Mouse (Mus musculus) heart, postnatal 36 days (tissue): ENCODE results near the gene Tmem128. TPM values are rescaled to one million over a fixed set of nuclear protein-coding genes. Genes with fewer than 3 reads are reported as not detected.
A peak's percentile ranks its signal among the peaks of the same experiment; 100 is the strongest.

Source experiments
- DNase-seq, 2 experiments: peaks; one replicate each; pipeline ENCODE4 v3.0.0; 2021 to 2022
- intact Hi-C: fragments of 180-260 bp; cut with DNase I; formaldehyde crosslinking; loops from one replicate; pipeline ENCODE4 v1.15.1; 2025
- total RNA-seq, 2 experiments: library from RNA; stranded (reverse); gene quantifications; 2 replicates each; pipeline ENCODE4 v1.2.3; 2021

The Tmem128 gene
- total RNA-seq, 2 experiments from 2014 or later = 15.6 to 15.8 TPM

GRCm38 (mm10) chr5:38277098-38277866 lies 17.3 kb downstream of the Tmem128 start:
- no peak for DNase-seq
- intact Hi-C loops = no loop called here

GRCm38 (mm10) chr5:38277936-38278600 lies 18.1 kb downstream of the Tmem128 start:
- intact Hi-C loops = no loop called here
- no peak for DNase-seq

DNA sequence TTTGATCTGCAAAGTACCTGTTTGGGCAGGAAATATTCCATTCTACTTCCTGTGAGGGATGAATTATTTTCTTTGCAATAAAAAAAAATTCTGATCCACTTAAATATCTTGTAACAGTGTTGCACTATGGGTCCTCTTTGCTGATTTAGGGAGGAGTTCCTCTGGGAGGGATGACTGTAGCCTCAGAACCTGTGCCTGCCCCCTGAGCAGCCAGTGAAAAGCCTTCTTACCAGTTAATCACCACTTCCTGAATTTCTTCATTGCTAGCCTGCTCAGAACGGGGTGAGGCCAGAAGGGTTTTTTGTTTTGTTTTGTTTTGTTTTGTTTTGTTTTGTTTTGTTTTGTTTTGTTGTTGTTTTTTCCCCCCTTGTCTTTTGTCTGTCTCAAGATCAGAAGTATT lies 20.1 kb downstream of the Tmem128 start:
- no peak for DNase-seq
- intact Hi-C loops = no loop called here

DNA sequence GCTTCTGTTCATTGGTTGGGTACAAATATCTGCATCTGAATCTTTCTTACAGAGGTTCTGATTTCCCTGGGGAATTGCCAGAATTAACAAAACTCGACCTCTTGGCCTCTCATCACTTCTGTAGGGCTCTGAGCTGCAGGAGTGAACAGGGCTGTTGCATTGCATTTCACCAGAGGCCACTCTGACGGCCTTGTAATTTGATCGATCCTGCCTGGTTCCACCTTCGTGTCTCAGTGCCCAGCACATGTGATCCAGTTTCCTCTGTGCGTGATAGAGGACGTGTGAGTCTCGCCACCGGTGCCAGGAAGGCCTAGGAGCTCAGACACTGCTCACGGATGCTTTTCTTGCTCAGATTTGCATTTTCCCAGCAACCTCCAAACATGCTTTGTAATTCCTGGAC lies 25.7 kb downstream of the Tmem128 start:
- no peak for DNase-seq
- intact Hi-C loops = no loop called here

GRCm38 (mm10) chr5:38288476-38288875 lies 28.5 kb downstream of the Tmem128 start:
- intact Hi-C loops = no loop called here

DNA sequence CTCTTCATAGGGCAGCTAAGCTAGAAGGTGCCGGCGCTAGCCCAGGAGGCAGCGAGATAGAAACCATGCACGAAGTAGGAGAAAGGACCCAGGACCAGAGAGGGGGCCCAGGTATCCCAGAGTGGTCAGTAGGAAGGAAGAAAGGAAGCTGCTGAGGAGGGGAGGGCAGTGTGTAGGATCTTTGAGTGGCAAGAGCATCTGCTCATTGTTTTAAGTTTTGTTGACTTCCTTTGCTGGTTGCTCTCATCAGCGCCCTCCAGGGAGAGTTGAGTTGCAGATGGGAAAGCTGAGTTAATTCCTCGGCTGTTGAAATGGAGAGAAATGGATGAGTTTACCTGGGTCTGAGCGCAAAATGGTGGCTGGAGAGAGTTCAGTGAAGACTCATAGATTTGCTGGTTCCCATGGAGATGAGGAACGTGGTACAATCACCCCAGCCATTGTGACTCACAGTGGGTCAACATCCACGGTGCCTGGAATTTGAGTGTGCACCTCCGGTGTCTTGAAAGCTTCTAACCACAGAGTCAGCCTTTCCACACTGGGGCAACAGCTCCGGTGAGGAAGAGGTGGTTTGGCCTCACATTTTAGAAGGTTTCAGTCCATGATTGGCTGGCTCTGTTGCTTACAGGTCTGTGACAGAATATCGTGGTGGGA lies 41.9 kb downstream of the Tmem128 start:
- intact Hi-C loops = no loop called here
- DNase-seq = no peak

More at GRCm38 (mm10) chr5:38288476-38288875, 28.5 kb downstream of the Tmem128 start:
- no peak for DNase-seq

DNA sequence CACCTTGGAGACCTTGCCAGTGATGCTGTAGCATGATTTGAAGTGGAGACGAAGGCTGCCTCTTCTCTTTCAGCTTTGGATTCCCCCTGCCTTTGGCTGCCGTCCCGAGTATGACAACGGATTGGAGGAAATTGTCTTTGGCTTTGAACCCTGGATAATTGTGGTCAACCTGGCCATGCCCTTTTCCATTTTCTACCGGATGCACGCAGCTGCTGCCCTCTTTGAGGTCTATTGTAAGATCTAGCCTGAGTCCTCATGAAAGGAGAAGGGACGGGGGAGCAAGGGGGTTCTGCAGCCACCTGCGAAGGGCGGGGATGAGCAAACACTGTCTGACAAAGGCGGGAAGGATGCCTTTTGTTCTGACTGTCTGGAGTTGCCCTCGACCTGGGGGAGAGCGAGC lies 42.7 kb downstream of the Tmem128 start:
- intact Hi-C loops = no loop called here
- DNase-seq = no peak

DNA sequence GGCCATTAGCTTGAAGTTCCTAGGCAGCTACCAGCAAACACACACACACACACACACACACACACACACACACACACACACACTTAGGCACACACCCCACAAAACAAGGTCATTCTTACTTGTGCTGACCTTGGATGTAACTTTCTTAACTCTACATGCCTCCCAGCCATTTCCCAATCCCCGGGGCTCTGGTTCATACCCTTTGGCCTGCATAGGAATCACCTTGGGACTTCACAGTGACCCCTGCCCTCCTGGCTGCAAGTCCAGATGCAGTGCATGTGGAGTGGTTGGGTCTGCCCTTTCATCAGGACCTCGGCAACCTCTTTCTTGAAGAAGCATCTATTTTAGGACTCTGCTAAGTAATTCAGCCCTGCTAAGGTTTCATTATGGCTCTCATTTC lies 45.3 kb downstream of the Tmem128 start:
- intact Hi-C loops = no loop called here
- DNase-seq = no peak

DNA sequence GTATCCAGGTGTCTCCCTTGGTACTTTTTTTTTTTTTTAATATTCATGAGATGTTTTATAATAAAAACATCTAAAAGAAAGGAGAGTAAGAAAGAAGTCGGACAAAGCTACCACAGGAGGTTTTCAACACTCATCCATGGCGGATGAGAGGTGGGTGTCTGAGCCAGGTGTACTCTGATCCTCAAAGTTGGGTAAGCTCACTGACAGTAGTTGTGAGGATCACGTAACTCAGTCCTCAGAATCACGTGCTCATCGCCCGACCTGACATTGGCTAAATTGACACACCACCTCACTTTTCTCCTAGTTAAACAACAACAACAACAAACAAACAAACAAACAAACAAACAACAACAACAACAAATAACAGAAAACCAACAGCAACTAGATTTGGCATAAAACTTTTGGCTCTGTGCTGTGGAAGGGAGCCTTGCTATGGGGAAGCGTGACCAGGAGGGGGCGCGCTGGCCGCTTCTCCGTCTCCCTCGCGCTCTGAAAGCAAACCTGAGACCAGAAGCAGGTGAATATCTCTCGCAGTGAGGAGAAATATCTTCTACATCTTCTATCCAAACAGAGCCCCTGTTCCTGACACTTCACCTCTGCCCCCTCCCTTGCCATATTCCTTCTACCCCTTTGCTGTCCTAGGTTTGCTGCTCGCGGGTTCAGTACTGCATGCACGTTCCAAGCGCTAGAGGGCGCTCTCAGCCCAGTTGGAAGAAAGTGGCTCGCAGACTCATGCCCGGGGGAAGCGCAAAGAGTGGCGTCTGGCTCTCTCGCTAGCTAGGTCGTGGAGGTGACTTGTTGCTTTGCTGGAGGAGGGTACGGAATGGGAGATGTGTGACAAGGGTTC lies 47.5 kb downstream of the Tmem128 start:
- intact Hi-C loops = loop anchor here (1.0 to 2.0 kb wide), 4 partner anchors 163 to 325 kb away; no protein-coding TSS in a partner anchor
- peak; percentile 91 to 92 for DNase-seq

GRCm38 (mm10) chr5:38308873-38309272 lies 48.9 kb downstream of the Tmem128 start:
- peak; percentile 13 to 51 for DNase-seq
- intact Hi-C loops = no loop called here

DNA sequence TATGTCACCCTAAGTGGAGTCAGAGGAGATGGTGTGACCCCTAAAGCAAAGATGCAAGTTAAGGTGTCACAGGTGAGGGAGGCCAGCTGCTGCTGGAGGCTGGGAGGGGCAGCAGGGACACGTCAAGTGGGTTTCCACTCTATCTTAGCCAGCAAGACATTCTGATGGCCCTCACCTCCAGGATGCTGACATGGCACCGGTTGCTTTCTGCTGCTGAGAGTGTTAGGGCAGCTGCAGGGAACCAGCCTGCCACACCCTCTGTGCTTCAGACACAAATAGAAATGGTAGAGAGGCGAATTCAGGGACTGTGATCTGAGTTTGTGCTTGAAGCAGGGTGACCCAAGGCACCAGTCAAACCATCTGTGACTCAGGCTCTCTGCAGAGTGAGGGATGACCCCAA lies 49.8 kb downstream of the Tmem128 start:
- intact Hi-C loops = no loop called here
- DNase-seq = no peak

Other genes starting within 250 kb of the Tmem128 start
- 10 to 100 TPM; 17.3 to 18.7 TPM for gene Stx18, start 221.4 kb upstream of the Tmem128 start, total RNA-seq
- 1 to 10 TPM; 7.6 to 9.5 TPM for gene Nsg1, start 100.3 kb upstream of the Tmem128 start, total RNA-seq
- gene Zbtb49, start 39.7 kb upstream of the Tmem128 start, total RNA-seq = 1 to 10 TPM; 3.9 to 4.4 TPM
- 10 to 100 TPM; 18.7 to 19.0 TPM for gene Lyar, start 39.7 kb upstream of the Tmem128 start, total RNA-seq
- gene Otop1, start 15.8 kb downstream of the Tmem128 start, total RNA-seq = 1 to 10 TPM in 1 of 2 experiments, under 1 TPM in 1; 0.16 to 1.1 TPM
- gene Drd5, start 59.2 kb downstream of the Tmem128 start, total RNA-seq = not detected
- 1 to 10 TPM; 1.4 to 2.3 TPM for gene Slc2a9, start 243.0 kb downstream of the Tmem128 start, total RNA-seq